Mouse (Mus musculus): ENCODE data around the gene Sdk2. TPM values are rescaled to one million over a fixed set of nuclear protein-coding genes. Genes with fewer than 3 reads are reported as not detected.

The Sdk2 gene
- total RNA-seq, 2 experiments from 2014 or later, result 32.2 to 34.5 TPM

DNA sequence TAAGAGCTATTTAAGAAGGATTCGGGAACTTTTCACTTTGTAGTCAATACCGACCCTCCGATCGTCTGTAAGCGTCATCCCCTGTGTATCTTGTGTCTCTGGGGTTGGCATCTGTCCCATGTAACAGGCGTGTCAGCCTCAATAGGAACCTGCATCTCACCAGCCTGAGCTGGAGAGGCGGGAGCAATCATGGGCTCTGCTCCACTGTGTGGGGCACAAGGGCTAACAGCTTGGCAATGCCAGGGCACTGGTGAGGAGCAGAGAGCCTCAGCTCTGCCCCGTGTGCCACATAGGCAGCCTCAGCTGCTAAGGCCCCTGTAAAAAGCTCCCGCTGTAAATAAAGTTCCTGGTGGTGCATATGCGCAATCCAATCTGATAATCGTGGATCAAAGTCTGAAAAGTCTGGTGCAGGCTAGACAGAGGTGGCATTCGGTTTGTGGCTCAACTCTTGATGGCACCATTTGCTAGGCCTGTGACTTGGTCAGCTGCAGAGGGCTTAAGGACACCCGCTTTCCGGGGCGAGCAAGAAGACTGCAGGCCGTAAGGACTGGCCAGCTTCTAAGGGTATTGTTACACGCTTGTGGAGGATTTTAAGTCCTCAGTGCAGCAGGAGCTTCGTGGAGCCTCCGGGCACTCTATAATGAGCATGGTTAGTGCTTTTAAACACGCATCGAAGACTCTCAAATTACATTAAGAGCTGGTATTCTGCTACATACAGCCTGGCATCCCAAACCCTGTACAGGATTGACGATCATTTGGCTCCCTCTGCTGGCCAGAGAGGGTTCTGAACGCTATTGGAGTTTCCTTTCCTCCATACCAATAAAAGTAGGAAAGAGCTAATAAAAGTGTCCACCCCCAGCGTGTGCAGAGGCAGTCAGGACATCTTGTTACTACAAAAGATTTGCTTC, 256.0 kb downstream of the Sdk2 start:
- peak; percentile 83 for DNase-seq (ENCODE audit: extremely low spot score in 1 of 2, low spot score in 2 of 2)
- intact Hi-C loops (cut with DNase I), result loop anchor here (1.0 kb wide), 1 partner anchor 108 kb away; no protein-coding TSS in a partner anchor

DNA sequence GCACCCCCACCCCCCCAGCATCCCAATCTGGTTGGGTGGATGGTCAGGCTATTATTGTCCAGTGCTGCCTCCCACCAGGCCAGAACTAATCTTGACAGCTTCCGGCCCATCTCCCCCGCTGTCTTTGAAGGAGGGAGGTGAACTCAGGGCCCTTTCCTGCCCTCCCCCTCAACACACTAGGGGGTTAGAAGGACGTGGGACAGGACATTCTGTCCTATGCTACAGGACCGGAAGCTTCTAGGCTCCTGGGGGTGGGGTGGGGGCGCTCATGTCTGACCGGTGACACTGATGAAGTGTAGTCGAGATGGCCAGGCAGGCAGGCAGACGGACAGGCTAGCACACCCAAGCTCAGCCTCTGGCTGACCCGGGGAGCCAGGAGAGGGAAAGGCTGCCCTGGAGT, 259.8 kb downstream of the Sdk2 start:
- intact Hi-C loops (cut with DNase I), result loop anchor here (5.0 kb wide), 1 partner anchor 55 kb away; the partner anchor contains the start of gene Cdc42ep4
- DNase-seq (ENCODE audit: extremely low spot score in 1 of 2, low spot score in 2 of 2), result peak in 1 of 2 experiments; percentile 90

DNA sequence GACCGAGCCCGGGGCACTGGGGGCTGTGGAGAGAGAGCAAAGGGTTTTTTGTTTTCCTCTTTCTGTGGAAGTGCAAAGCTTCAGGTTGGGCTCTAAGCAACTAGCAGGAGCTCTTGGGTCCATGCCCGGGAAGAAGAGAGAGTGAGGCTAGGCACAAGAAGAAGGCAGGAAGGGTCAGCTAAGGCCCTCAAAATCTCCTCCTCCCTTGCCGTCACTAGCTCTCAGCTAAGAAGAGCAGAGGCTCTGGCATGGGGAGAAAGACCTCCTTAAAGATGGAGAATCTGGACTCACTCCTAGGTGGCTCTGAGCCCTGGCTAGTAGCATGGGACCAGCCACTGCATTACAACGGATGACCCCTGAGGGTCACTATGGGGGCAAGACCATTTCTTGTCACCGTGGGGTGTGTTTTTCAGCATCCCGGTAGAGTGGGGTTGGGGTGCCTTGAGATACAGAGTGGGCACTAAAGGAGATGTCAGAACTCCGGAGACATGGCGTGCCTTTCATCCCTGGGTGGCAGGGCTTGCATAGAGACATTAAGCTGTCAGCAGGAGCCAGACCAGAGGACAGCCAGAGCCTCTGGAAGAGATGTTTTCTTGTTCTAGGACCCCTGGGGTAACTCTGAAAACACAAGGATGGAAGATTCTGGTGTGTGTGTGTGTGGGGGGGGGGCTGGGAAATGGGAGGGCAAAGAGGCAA, 260.3 kb downstream of the Sdk2 start:
- DNase-seq (ENCODE audit: extremely low spot score in 1 of 2, low spot score in 2 of 2), result peak in 1 of 2 experiments; percentile 84
- intact Hi-C loops (cut with DNase I), result loop anchor here (5.0 kb wide), 1 partner anchor 54 kb away; the partner anchor contains the start of gene Cdc42ep4

DNA sequence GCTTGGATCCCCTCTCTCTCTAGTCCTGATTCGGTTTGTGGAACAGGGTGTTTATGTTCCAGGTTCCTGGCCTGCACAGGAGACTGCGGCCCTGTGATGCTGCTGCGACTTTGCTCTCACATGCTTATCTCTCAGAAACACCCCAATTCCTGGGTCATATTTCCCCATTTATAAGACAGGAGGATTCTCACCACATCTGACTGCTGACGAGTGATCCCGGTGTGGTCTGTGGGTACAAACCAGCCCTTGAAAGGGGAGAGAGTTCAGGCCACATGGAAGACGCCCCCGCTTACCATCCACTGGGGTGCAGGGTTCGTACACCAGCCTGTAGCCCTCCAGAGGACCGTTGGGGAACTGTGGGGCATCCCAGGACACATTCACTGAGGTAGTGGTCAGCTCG, 260.9 kb downstream of the Sdk2 start:
- DNase-seq (ENCODE audit: extremely low spot score in 1 of 2, low spot score in 2 of 2), result no peak
- intact Hi-C loops (cut with DNase I), result loop anchor here (5.0 kb wide), 1 partner anchor 54 kb away; the partner anchor contains the start of gene Cdc42ep4

DNA sequence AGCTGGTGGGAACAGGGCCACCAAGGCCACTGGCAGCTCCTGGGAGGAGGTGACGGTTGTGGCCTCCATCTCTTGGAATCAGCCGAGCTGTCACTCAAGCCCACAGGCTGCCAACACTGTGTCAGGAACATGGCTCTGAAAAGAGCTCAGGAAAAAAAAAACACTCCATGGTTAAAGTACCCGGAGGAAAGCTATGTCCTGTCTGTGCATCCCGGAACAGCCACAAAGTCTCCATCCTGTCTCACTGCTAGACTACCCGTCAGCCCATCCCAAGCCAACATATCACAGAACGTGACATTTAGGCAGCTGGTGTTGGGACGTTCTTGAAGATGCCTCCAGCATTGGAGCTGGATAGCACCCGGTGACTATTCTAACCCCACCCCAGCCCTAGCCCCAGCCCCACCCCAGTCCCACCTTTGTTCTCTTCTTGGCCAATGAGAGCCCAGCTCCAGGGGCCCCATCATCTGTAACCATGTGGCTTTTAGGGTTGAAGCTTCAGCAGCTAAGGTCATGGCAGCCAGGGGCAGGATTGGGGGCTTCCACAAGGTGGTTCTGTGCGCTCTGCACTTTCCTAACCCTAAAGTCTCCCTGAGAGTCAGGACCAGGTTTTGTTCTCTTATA, 263.4 kb downstream of the Sdk2 start:
- intact Hi-C loops (cut with DNase I), result no loop called here
- no peak for DNase-seq (ENCODE audit: extremely low spot score in 1 of 2, low spot score in 2 of 2)

DNA sequence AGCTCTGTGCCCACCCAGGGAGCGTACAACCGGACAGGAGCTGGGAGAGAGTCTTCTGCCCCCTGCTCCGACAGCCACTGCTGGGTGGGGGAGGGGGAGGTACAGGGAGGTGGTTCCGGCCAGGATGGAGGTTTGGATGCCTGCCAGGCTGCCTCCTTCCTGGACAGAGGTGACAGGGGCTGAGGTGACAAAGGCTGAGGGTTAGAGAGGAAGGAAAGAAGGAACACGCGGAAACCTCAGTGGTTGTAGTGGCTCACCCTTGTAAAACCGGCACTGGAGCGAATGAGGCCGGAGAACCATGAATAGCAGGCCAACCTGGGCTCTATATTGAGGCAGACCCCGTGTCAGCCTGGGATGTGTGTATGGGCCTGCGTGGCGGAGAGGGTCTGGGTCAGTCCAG, 264.4 kb downstream of the Sdk2 start:
- peak in 1 of 2 experiments; percentile 85 for DNase-seq (ENCODE audit: extremely low spot score in 1 of 2, low spot score in 2 of 2)
- intact Hi-C loops (cut with DNase I), result no loop called here

DNA sequence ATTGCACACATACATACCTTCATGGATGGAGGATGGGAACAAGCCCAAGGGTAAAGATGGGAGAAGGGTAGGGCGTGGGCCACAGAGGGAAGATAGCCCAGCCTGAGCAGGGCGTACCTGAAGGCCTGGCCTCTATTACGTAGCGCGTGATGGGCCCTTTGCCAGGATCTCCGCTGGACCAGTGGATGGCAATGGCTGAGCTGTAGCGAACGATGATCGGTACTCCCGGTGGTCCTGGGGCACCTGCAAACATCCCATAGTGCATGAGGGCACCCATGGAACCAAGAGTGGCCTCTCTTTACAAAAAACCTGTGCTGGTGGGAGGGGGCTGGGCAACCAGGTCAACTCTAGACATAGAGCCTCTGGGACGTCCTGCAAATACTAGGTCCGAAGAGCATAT, 266.8 kb downstream of the Sdk2 start:
- intact Hi-C loops (cut with DNase I), result no loop called here
- DNase-seq (ENCODE audit: extremely low spot score in 1 of 2, low spot score in 2 of 2), result no peak

DNA sequence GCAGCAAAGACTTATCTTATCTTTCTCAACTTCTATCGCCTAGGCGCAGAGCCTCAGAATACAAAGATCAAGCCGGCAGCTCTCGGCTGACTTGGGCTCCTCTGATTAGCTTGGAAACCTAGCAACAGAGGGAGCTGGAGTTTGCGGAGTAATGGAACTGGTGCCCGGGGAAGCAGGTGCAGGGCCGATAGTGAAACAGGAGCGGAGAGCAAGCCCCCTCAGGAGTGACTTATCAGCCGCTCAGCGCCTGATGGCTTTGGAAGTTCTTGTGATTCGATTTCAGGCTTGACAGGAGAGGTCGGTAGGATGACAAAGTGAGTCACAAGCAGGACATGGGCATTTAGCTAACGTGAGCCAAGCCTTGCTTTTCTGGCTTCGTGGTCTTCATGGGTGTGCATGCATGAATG, 267.8 kb downstream of the Sdk2 start:
- intact Hi-C loops (cut with DNase I), result no loop called here
- no peak for DNase-seq (ENCODE audit: extremely low spot score in 1 of 2, low spot score in 2 of 2)

DNA sequence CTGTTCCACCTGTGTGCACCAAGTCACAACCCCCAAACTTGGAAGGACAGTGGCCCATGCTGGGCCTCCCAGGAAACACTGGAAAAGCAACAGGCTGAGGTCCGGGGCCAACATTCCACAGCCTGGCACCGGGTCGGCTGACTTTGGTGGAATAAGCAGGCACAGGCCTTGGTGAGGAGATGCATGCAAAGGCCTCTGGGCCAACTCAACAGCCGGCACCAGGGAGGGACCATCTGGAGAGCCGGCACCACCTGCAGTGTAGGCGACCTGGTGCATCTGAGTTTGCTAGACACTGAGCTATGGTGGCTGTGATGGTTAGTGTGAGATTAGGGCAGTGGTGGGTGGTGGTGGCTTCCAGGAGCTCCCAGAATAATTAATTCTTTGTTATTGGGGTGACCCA, 268.8 kb downstream of the Sdk2 start:
- intact Hi-C loops (cut with DNase I), result no loop called here
- DNase-seq (ENCODE audit: extremely low spot score in 1 of 2, low spot score in 2 of 2), result no peak

DNA sequence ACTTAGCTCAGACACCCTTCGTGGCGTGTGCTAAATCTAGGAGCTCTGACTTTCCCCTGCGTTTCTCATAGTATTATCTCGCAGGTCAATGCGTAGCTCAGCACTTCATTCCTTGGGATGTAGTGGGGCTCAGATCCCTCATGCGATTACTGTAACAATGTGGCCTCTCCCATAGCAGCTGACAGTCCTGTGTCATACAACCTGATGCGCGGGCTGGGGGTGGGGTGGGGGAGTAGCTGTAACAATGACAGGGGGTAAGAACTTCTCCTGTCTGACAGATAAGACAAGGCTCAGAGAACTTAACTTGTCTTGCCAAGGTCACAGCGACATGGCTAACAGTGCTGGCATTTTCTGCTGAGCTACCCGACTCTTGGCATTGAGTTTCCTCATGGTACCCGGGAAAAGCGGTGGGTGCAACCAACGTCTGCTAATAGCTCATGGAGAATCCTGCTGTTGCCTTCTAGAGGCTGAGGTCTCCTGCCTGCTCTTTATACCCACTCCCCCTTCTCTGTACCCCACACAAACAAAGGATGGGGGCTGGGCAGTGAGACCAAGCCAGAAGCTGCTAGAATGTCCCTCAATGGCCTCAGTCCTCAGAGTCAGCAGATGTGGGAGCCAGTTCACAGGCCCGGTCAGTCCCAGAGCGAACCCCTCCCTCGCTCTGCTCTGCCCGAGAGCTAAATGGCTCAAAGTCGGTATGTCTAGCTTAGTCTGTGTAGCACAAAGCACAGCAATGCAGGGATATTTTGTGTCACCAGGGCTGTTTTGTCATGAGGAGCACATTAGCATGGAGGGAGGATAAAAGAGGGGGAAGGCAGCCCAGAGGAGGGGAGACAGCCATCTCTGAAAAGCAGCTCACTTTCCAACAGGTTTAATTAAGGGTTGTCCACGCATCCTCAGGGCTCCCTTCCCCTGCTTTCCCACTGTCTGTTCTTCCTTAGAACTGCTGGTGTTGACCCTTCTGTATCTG, 269.5 kb downstream of the Sdk2 start:
- peak in 1 of 2 experiments; percentile 38 for DNase-seq (ENCODE audit: extremely low spot score in 1 of 2, low spot score in 2 of 2)
- intact Hi-C loops (cut with DNase I), result no loop called here

DNA sequence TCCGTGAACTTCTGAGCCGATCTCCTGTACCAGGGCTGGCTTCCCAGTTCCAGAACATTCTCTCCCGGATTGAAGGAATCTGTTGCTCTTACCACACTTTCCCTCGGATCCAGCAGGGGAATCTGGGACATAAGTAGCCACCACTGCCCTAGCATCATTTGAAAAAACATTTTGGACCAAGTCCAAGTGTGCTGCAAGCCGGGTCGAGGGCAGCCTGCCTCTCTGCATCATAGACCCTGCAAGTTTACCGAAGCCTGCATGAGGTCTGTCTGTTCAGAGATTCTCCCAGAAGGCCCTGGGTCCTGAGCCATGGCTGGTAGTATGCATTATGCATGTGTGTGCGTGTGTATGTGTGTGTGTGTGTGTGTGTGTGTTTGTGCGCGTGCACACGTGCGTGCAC, 271.0 kb downstream of the Sdk2 start:
- DNase-seq (ENCODE audit: extremely low spot score in 1 of 2, low spot score in 2 of 2), result peak in 1 of 2 experiments; percentile 19

DNA sequence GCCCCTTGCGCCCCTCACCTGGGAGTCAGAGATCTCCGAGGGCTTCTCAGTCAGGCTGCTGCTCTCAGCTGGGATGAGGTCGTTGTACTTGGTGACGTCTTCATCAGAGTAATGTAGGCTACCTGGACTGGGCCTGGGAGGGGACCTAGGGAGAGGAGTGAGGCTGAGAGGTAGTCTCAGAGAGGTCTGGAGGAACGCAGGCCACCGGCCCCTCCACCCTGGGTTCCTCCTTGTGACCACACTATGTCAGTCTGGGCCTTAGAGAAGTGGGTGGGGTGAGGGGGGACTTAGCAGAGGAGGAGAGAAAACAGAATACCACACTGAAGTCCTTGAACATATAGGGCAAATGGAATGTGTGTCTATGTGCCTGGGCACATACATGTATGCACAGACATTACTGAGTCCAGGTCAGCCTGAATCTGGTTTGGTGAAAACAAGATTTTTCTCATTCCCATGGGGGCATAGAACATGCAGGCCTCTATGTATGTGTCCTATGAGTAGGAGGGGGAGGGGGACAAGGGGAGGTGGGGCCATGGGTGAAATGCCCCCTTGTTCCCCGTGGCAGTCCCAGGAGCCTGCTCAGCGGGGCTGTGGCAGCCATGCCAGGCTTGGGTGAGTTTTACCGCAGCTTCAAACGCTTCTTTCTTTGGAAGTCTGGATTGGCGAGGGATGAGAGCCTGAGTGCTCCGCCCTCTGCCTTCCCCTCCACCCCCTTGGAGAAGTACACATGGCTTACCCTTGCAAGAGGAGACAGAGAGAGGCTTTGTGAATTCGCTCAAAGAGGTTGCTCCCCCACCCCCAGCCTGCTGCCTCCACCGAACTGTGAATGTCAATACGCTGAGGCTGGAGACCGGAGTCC, 275.3 kb downstream of the Sdk2 start:
- intact Hi-C loops (cut with DNase I), result no loop called here

More for the DNA sequence above, 271.0 kb downstream of the Sdk2 start:
- intact Hi-C loops (cut with DNase I), result no loop called here

DNA sequence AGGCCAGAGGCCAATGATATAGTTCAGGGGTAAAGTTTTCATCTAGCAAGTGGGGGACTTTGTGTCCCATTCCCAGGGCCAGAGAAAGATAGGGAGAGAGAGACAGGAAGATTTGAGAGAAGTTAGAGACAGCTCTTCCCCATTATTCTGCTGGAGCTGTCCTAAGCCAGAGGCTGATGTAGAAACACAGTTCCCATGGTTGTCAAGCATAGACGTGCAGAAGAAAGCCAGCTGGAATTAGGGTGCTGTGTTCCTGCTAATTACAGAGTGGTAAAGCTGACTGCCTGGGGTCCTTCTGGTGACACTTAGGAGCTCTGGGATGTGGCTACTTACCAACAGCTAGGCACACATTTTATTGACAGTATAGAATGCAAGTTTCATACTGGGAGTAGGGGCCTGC, 277.7 kb downstream of the Sdk2 start:
- intact Hi-C loops (cut with DNase I), result loop anchor here (5.0 to 10.0 kb wide), 2 partner anchors 37 to 494 kb away; partner anchors contain the start of gene Cdc42ep4
- no peak for DNase-seq (ENCODE audit: extremely low spot score in 1 of 2, low spot score in 2 of 2)

More for the DNA sequence above, 275.3 kb downstream of the Sdk2 start:
- peak; percentile 59 to 68 for DNase-seq (ENCODE audit: extremely low spot score in 1 of 2, low spot score in 2 of 2)

DNA sequence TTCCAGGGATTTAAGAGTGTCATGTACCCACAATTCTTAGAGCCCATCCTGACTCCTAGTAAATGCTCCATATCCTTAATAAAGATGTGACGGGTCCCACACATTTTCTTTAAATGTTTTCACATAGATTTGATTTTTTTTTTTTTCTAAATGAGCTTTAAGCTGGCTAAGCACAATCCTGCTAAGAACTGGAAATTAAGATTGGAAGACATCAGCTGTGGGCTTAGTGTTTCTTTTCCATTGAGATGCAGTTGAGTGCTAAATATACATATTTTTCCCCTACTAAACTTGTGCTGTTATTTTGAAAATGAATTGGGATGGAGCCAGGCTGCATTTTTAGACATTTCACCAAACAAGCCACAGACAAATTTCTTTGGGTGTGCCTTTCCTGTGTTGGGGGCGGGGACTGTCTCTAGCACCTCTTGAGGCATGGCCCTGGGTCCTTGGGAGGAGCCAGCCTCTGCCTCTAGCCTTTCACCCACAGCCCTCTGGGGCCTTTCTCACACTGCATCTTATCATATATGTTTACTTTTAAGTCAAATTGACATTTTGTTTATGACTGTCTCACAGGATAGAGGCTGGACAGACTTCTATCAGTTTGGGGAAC, 278.6 kb downstream of the Sdk2 start:
- DNase-seq (ENCODE audit: extremely low spot score in 1 of 2, low spot score in 2 of 2), result no peak
- intact Hi-C loops (cut with DNase I), result loop anchor here (5.0 to 10.0 kb wide), 2 partner anchors 36 to 493 kb away; partner anchors contain the start of gene Cdc42ep4

DNA sequence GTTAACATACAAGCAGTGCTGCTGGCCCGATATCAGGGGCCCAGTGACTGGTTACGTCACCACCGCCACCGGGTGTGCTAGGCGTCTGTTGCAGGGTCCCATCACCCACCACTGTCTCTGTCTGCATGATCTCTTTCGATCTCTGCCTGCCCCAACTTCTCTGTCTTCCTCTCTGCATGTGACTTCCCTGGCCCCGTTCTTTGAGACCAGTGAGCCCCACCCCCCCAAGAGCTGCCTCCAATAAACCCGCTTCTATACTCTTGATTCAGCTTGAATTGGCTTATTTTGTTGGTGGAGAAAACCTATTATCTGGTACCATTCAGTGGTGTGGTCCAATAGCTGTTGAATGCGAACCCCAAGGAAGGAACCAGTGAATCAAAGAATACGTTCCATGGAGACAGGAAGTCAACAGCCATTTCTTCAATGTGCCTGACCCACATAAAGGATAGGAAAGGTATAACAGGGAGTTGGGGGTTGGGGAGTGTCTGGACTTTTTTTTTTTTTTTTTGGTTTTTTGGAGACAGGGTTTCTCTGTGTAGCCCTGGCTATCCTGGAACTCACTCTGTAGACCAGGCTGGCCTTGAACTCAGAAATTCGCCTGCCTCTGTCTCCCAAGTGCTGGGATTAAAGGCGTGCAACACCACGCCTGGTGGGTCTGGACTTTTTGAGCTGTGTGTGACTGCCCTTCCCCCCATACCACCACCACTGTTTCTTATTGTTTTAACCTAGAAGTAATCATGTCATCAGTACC, 279.2 kb downstream of the Sdk2 start:
- DNase-seq (ENCODE audit: extremely low spot score in 1 of 2, low spot score in 2 of 2), result no peak
- intact Hi-C loops (cut with DNase I), result loop anchor here (5.0 to 10.0 kb wide), 2 partner anchors 35 to 493 kb away; partner anchors contain the start of gene Cdc42ep4

DNA sequence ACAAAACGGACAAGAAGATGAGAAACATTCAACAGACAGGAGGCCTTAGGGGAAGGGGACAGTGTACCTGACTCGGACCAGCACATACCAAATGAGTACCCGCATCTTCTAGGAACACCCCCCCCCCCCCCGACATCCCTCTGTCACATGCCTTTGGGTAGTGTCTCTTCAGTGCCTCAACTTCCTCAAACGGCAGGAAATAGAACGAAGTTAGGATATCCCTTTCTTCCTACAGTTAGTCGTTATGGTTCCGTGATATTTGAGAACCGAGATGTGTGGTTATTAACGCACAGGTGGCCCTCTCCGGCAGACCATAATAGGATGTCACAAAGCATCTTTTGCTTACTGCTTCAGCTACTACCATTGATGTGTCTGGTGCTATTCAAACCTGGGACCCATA, 279.8 kb downstream of the Sdk2 start:
- no peak for DNase-seq (ENCODE audit: extremely low spot score in 1 of 2, low spot score in 2 of 2)

More for the DNA sequence above, 279.8 kb downstream of the Sdk2 start:
- intact Hi-C loops (cut with DNase I), result loop anchor here (5.0 to 10.0 kb wide), 2 partner anchors 35 to 492 kb away; partner anchors contain the start of gene Cdc42ep4

Data from left cerebral cortex, postnatal 10 days (tissue).